Mouse (Mus musculus): ENCODE measurements at regions not wholly inside any gene's neighbourhood (a gene's known extent, or its start where the extent isn't known, plus 50 kb on each side); places are given as distances from the start of the nearest gene placed in this dataset.

- Histone ChIP-seq H3K4me1 (ENCODE audit: control insufficient read depth, insufficient read depth, low read length) (no peaks in the 10 kb centered on the region), H3K36me3 (ENCODE audit: control insufficient read depth, insufficient read depth, low read length) (no peaks in the 10 kb centered on the region), H3K79me2 (ENCODE audit: control insufficient read depth, insufficient read depth, low read length) (no peaks in the 10 kb centered on the region), H3K27me3 (ENCODE audit: control insufficient read depth, insufficient read depth, low read length) (no peaks in the 10 kb centered on the region), H3K27ac (replicated peaks; ENCODE audit: insufficient read depth, low read depth, low read length) (no peak overlapping the region), H3K9ac (ENCODE audit: low read depth, low read length) (no peak overlapping the region), H3K4me3 (ENCODE audit: insufficient read depth, low read depth, low read length) (no peak overlapping the region)
- TF ChIP-seq POLR2A (IDR thresholded peaks at IDR 0.05; ENCODE audit: extremely low read depth, insufficient read depth, low read length): no peak
- TF ChIP-seq CTCF (IDR thresholded peaks at IDR 0.05; ENCODE audit: low read depth, low read length): no peak
- no peak for DNase-seq (ENCODE audit: extremely low read depth, low read depth, low spot score)
- WGBS: 68% methylated on average over 3 of the region's 3 CpGs
Measured at GRCm38 (mm10) chr2:61450731-61451130, 127.7 kb upstream of the Tank start.

- H3K4me1 ChIP-seq (ENCODE audit: control insufficient read depth, insufficient read depth, low read length): no peaks in the 10 kb centered on the region
- H3K36me3 ChIP-seq (ENCODE audit: control insufficient read depth, insufficient read depth, low read length): no peaks in the 10 kb centered on the region
- no peak overlapping the region for H3K4me3 ChIP-seq (ENCODE audit: insufficient read depth, low read depth, low read length)
- no peaks in the 10 kb centered on the region for H3K79me2 ChIP-seq (ENCODE audit: control insufficient read depth, insufficient read depth, low read length)
- no peak for DNase-seq (ENCODE audit: extremely low read depth, low read depth, low spot score)
- H3K27me3 ChIP-seq (ENCODE audit: control insufficient read depth, insufficient read depth, low read length): no peaks in the 10 kb centered on the region
- WGBS: 73% methylated on average over 3 of the region's 3 CpGs
- no peak overlapping the region for H3K27ac ChIP-seq (replicated peaks; ENCODE audit: insufficient read depth, low read depth, low read length)
- no peak overlapping the region for H3K9ac ChIP-seq (ENCODE audit: low read depth, low read length)
- TF ChIP-seq POLR2A (IDR thresholded peaks at IDR 0.05; ENCODE audit: extremely low read depth, insufficient read depth, low read length): no peak
Measured at GRCm38 (mm10) chr2:61436591-61436990, 141.8 kb upstream of the Tank start.

- DNase-seq (ENCODE audit: extremely low read depth, low read depth, low spot score): no peak
- 95% methylated on average over 7 of the region's 7 CpGs for WGBS
- no peak overlapping the region for H3K27ac ChIP-seq (replicated peaks; ENCODE audit: insufficient read depth, low read depth, low read length)
Measured at GRCm38 (mm10) chr2:61407881-61408280, 170.5 kb upstream of the Tank start.

GRCm38 (mm10) chr2:61406104-61406751, 172.2 kb upstream of the Tank start:
- no peaks in the 10 kb centered on the region for H3K27me3 ChIP-seq (ENCODE audit: control insufficient read depth, insufficient read depth, low read length)
- TF ChIP-seq POLR2A (IDR thresholded peaks at IDR 0.05; ENCODE audit: extremely low read depth, insufficient read depth, low read length): no peak
- no peak for TF ChIP-seq CTCF (IDR thresholded peaks at IDR 0.05; ENCODE audit: low read depth, low read length)
- H3K4me3 ChIP-seq (ENCODE audit: insufficient read depth, low read depth, low read length): no peak overlapping the region
- H3K79me2 ChIP-seq (ENCODE audit: control insufficient read depth, insufficient read depth, low read length): no peaks in the 10 kb centered on the region
- no peak overlapping the region for H3K9ac ChIP-seq (ENCODE audit: low read depth, low read length)
- peaks cover 3% of the 10 kb centered on the region; the same call in 1 of the 2 replicates for H3K4me1 ChIP-seq (ENCODE audit: control insufficient read depth, insufficient read depth, low read length)
- WGBS: 86% methylated on average over 8 of the region's 8 CpGs
- H3K36me3 ChIP-seq (ENCODE audit: control insufficient read depth, insufficient read depth, low read length): no peaks in the 10 kb centered on the region
- H3K27ac ChIP-seq (replicated peaks; ENCODE audit: insufficient read depth, low read depth, low read length): no peak overlapping the region
- no peak for DNase-seq (ENCODE audit: extremely low read depth, low read depth, low spot score)

More at GRCm38 (mm10) chr2:61407881-61408280, 170.5 kb upstream of the Tank start:
- Histone ChIP-seq H3K36me3 (ENCODE audit: control insufficient read depth, insufficient read depth, low read length) (no peaks in the 10 kb centered on the region), H3K4me3 (ENCODE audit: insufficient read depth, low read depth, low read length) (no peak overlapping the region), H3K79me2 (ENCODE audit: control insufficient read depth, insufficient read depth, low read length) (no peaks in the 10 kb centered on the region), H3K27me3 (ENCODE audit: control insufficient read depth, insufficient read depth, low read length) (no peaks in the 10 kb centered on the region), H3K9ac (ENCODE audit: low read depth, low read length) (no peak overlapping the region), H3K4me1 (ENCODE audit: control insufficient read depth, insufficient read depth, low read length) (no peaks in the 10 kb centered on the region)
- no peak for TF ChIP-seq POLR2A (IDR thresholded peaks at IDR 0.05; ENCODE audit: extremely low read depth, insufficient read depth, low read length)
- no peak for TF ChIP-seq CTCF (IDR thresholded peaks at IDR 0.05; ENCODE audit: low read depth, low read length)

- Histone ChIP-seq H3K4me1 (ENCODE audit: control insufficient read depth, insufficient read depth, low read length) (peaks cover 3% of the 10 kb centered on the region; the same call in 1 of the 2 replicates), H3K27me3 (ENCODE audit: control insufficient read depth, insufficient read depth, low read length) (no peaks in the 10 kb centered on the region), H3K27ac (replicated peaks; ENCODE audit: insufficient read depth, low read depth, low read length) (no peak overlapping the region), H3K79me2 (ENCODE audit: control insufficient read depth, insufficient read depth, low read length) (no peaks in the 10 kb centered on the region), H3K36me3 (ENCODE audit: control insufficient read depth, insufficient read depth, low read length) (no peaks in the 10 kb centered on the region), H3K4me3 (ENCODE audit: insufficient read depth, low read depth, low read length) (no peak overlapping the region), H3K9ac (ENCODE audit: low read depth, low read length) (no peak overlapping the region)
- no peak for DNase-seq (ENCODE audit: extremely low read depth, low read depth, low spot score)
- TF ChIP-seq CTCF (IDR thresholded peaks at IDR 0.05; ENCODE audit: low read depth, low read length): no peak
- TF ChIP-seq POLR2A (IDR thresholded peaks at IDR 0.05; ENCODE audit: extremely low read depth, insufficient read depth, low read length): no peak
- WGBS: 77% methylated on average over 4 of the region's 4 CpGs
Measured at GRCm38 (mm10) chr2:61405261-61405660, 173.1 kb upstream of the Tank start.
